Mouse (Mus musculus) CD4-positive, CD25-positive, alpha-beta regulatory T cell, adult 9 weeks (primary cell): ENCODE results near the gene Stx11. TPM values are rescaled to one million over a fixed set of nuclear protein-coding genes. Genes with fewer than 3 reads are reported as not detected.

Source experiments
- polyA plus RNA-seq: library from polyadenylated mRNA; unstranded; fragments of 100-300 nt; shearing (Covaris generic); gene quantifications from one replicate; pipeline ENCODE4 v1.2.1, GENCODE M21; 2017

Gene Stx11
- 19.8 TPM for polyA plus RNA-seq

DNA sequence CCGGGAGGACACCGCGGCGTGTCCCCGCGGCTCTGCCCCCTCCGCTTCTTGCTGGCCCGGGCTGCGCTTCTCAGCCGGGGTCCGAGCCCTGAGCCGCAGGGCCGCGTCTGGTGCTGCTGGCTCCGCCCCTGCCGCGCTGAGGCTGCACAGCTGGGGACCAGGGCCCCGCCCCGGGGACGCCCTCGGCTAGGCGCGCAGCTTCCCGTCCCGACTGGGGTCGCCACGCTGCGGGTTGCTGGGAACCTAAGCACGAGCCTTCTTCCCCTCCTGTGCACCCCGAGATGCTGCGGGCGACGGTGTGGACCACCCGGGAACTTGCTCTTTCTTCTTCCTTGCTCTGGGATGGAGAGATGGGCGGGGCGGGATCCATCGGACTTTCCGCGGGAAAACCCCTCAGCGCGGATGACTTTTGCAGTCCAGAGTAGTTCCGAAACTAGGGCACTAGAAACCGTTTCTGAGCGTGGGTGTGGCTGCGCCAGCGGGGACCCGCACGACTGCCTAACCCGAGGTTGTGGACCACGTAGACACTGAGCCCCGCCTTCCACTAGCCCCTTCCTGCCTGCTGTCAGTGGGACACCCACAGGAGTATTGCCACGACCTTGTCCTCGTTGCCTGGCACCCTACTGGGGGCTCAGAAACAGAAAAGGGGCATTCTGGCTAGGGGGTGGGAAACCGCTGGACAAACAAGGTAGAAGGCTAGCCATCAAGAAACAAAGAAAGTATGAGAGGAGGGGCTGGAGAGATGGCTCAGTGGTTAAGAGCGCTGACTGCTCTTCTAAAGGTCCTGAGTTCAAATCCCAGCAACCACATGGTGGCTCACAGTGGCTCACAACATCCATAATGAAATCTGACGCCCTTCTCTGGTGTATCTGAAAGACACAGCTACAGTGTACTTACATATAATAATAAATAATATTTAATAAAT is at the start of gene Stx11:
Stx11 (minus strand) TSS at position 148 of the 925 bp plus-strand sequence.

DNA sequence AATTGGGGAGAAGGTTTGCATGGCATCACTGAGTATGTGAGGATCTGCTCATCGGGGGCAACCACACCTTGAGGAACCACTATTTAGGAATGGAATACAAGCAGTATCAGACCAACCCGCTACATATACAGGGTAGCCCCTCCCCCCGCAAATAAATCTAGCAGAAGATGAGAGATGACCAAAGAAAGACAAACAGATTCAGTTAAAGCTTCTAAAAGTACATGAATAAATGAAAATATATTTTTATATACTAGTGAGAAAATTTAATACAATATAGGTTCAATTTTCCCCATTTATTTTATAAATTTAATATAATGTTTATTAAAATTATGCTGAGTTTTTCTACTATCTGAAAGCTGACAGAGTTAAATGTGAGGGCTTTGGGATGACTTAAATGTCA is 40.9 kb upstream of the Stx11 start, which contains the start of gene Sf3b5:
Sf3b5 (plus strand) TSS at position 301 of the 400 bp plus-strand sequence.

Other genes with a start within 250 kb of the Stx11 start
- gene Utrn, start 94.9 kb downstream of the Stx11 start, polyA plus RNA-seq, result 468 TPM
- gene Sf3b5, start 41.0 kb upstream of the Stx11 start, polyA plus RNA-seq, result 39.2 TPM
- gene Plagl1, start 96.2 kb upstream of the Stx11 start, polyA plus RNA-seq, result 9.0 TPM
- gene Zc2hc1b, start 213.7 kb upstream of the Stx11 start, polyA plus RNA-seq, result not detected
- gene Ltv1, start 228.9 kb upstream of the Stx11 start, polyA plus RNA-seq, result 60.1 TPM